Mouse (Mus musculus) hindbrain, embryonic 14.5 days (tissue): ENCODE measurements at regions not wholly inside any gene's neighbourhood (a gene's known extent, or its start where the extent isn't known, plus 50 kb on each side); places are given as distances from the start of the nearest gene placed in this dataset.
A peak's percentile ranks its signal among the peaks of the same experiment; 100 is the strongest.

ENCODE experiments used
- ATAC-seq: fragments of 200-750 bp; cut with Nextera tagmentation; 2 replicates; pipeline ENCODE4 v1.8.0; 2017; ENCODE audit warnings: moderate number of reproducible peaks, mild to moderate bottlenecking, moderate TSS enrichment, moderate library complexity; ENCODE audit not compliant: low FRiP score
- DNase-seq: peaks from one replicate; pipeline ENCODE4 v3.0.0-alpha.2; 2015; ENCODE audit warnings: low spot score
- H3K27ac ChIP-seq: fragments of 300-500 bp; sonication (generic); 2 replicates; pipeline ENCODE4 v1.5.1; 2014; ENCODE audit warnings: mild to moderate bottlenecking, moderate library complexity
- H3K27me3 ChIP-seq: fragments of 300-500 bp; sonication (generic); 2 replicates; pipeline ENCODE4 v1.6.1; 2014; ENCODE audit warnings: mild to moderate bottlenecking, low read length, mixed read lengths; ENCODE audit not compliant: control insufficient read depth, insufficient read depth
- H3K36me3 ChIP-seq: fragments of 300-500 bp; sonication (generic); replicated peaks from 2 replicates; pipeline ENCODE4 v1.6.1; 2014; ENCODE audit not compliant: control insufficient read depth, insufficient read depth
- H3K4me1 ChIP-seq: fragments of 300-500 bp; sonication (generic); replicated peaks from 2 replicates; pipeline ENCODE4 v1.6.1; 2014; ENCODE audit warnings: antibody characterized with exemption, low read length, mixed read lengths; ENCODE audit not compliant: control insufficient read depth, insufficient read depth
- H3K4me2 ChIP-seq: fragments of 300-500 bp; sonication (generic); replicated peaks from 2 replicates; pipeline ENCODE4 v1.6.1; 2014; ENCODE audit warnings: mild to moderate bottlenecking, moderate library complexity
- H3K4me3 ChIP-seq: fragments of 300-500 bp; sonication (generic); replicated peaks from 2 replicates; pipeline ENCODE4 v1.5.1; 2014; ENCODE audit warnings: mild to moderate bottlenecking, low read length
- H3K9ac ChIP-seq: fragments of 300-500 bp; sonication (generic); 2 replicates; pipeline ENCODE4 v1.6.1; 2014
- H3K9me3 ChIP-seq: fragments of 300-500 bp; sonication (generic); 2 replicates; pipeline ENCODE4 v1.6.1; 2016; ENCODE audit warnings: low read length; ENCODE audit not compliant: control insufficient read depth
- WGBS: fragments of 180-500 bp; shearing (Covaris S2); extraction: QIAGEN DNeasy Blood & Tissue Kit; methylation state at CpG from one replicate; pipeline ENCODE4 v1.1.7; 2014; 5-methylcytosine and 5-hydroxymethylcytosine counted together

- Histone ChIP-seq H3K27me3 (no peaks in the 10 kb centered on the region), H3K4me2 (no peak overlapping the region), H3K4me1 (no peaks in the 10 kb centered on the region), H3K4me3 (no peak overlapping the region), H3K27ac (no peak overlapping the region), H3K36me3 (no peaks in the 10 kb centered on the region), H3K9ac (no peak overlapping the region), H3K9me3 (no peaks in the 10 kb centered on the region)
- ATAC-seq (no peak), DNase-seq (no peak)
- WGBS, result 91% methylated on average over 2 of the region's 2 CpGs
Observed at GRCm38 (mm10) chr1:146185444-146185843, 309.1 kb upstream of the Brinp3 start.

GRCm38 (mm10) chr1:146211646-146212045 lies 282.9 kb upstream of the Brinp3 start:
- no peak overlapping the region for H3K9ac ChIP-seq
- H3K4me1 ChIP-seq, result no peaks in the 10 kb centered on the region
- no peak overlapping the region for H3K4me2 ChIP-seq
- DNase-seq, result peak; percentile 45
- WGBS, result 92% methylated on average over 1 of the region's 1 CpGs
- no peak for ATAC-seq
- H3K9me3 ChIP-seq, result no peaks in the 10 kb centered on the region
- H3K4me3 ChIP-seq, result no peak overlapping the region
- H3K36me3 ChIP-seq, result no peaks in the 10 kb centered on the region
- H3K27ac ChIP-seq, result no peak overlapping the region
- H3K27me3 ChIP-seq, result no peaks in the 10 kb centered on the region

GRCm38 (mm10) chr1:146231487-146232466 lies 262.8 kb upstream of the Brinp3 start:
- DNase-seq, result no peak
- H3K27me3 ChIP-seq, result no peaks in the 10 kb centered on the region
- no peaks in the 10 kb centered on the region for H3K9me3 ChIP-seq
- H3K4me2 ChIP-seq, result no peak overlapping the region
- ATAC-seq, result no peak
- no peaks in the 10 kb centered on the region for H3K4me1 ChIP-seq
- no peak overlapping the region for H3K9ac ChIP-seq
- 88% methylated on average over 7 of the region's 7 CpGs for WGBS
- H3K4me3 ChIP-seq, result no peak overlapping the region
- H3K36me3 ChIP-seq, result no peaks in the 10 kb centered on the region
- H3K27ac ChIP-seq, result no peak overlapping the region

GRCm38 (mm10) chr1:146260400-146260799 lies 234.2 kb upstream of the Brinp3 start:
- Histone ChIP-seq H3K4me2 (no peak overlapping the region), H3K36me3 (no peaks in the 10 kb centered on the region), H3K9ac (no peak overlapping the region), H3K27me3 (no peaks in the 10 kb centered on the region), H3K4me1 (no peaks in the 10 kb centered on the region), H3K9me3 (no peaks in the 10 kb centered on the region), H3K4me3 (no peak overlapping the region), H3K27ac (no peak overlapping the region)
- no peak for DNase-seq
- ATAC-seq, result no peak

- Histone ChIP-seq H3K36me3 (no peaks in the 10 kb centered on the region), H3K4me2 (no peak overlapping the region), H3K9ac (no peak overlapping the region), H3K4me1 (no peaks in the 10 kb centered on the region), H3K4me3 (no peak overlapping the region), H3K9me3 (no peaks in the 10 kb centered on the region), H3K27me3 (no peaks in the 10 kb centered on the region), H3K27ac (no peak overlapping the region)
- DNase-seq, result no peak
- WGBS, result 91% methylated on average over 4 of the region's 4 CpGs
- no peak for ATAC-seq
Observed at GRCm38 (mm10) chr1:146299031-146299430, 195.5 kb upstream of the Brinp3 start.

- Histone ChIP-seq H3K9me3 (no peaks in the 10 kb centered on the region), H3K4me2 (no peak overlapping the region), H3K4me3 (no peak overlapping the region), H3K27ac (no peak overlapping the region), H3K27me3 (no peaks in the 10 kb centered on the region), H3K4me1 (no peaks in the 10 kb centered on the region), H3K36me3 (no peaks in the 10 kb centered on the region), H3K9ac (no peak overlapping the region)
- DNase-seq (no peak), ATAC-seq (no peak)
- WGBS, result 91% methylated on average over 4 of the region's 4 CpGs
Observed at GRCm38 (mm10) chr1:146312547-146312946, 182.0 kb upstream of the Brinp3 start.

- no peaks in the 10 kb centered on the region for H3K36me3 ChIP-seq
- no peaks in the 10 kb centered on the region for H3K9me3 ChIP-seq
- H3K4me2 ChIP-seq, result no peak overlapping the region
- DNase-seq (no peak), ATAC-seq (no peak)
- H3K4me3 ChIP-seq, result no peak overlapping the region
- no peaks in the 10 kb centered on the region for H3K27me3 ChIP-seq
- no peak overlapping the region for H3K27ac ChIP-seq
- H3K4me1 ChIP-seq, result no peaks in the 10 kb centered on the region
- WGBS, result 84% methylated on average over 4 of the region's 4 CpGs
- H3K9ac ChIP-seq, result no peak overlapping the region
Observed at GRCm38 (mm10) chr1:146316172-146317158, 178.1 kb upstream of the Brinp3 start.

- Histone ChIP-seq H3K36me3 (no peaks in the 10 kb centered on the region), H3K27ac (no peak overlapping the region), H3K4me3 (no peak overlapping the region), H3K4me2 (no peak overlapping the region), H3K27me3 (no peaks in the 10 kb centered on the region), H3K4me1 (no peaks in the 10 kb centered on the region), H3K9ac (no peak overlapping the region), H3K9me3 (no peaks in the 10 kb centered on the region)
- no peak for ATAC-seq
- WGBS, result 90% methylated on average over 1 of the region's 1 CpGs
- no peak for DNase-seq
Observed at GRCm38 (mm10) chr1:146322026-146322425, 172.5 kb upstream of the Brinp3 start.

- Histone ChIP-seq H3K4me3 (no peak overlapping the region), H3K4me2 (no peak overlapping the region)
- ATAC-seq, result no peak
Observed at GRCm38 (mm10) chr1:146322862-146323261, 171.7 kb upstream of the Brinp3 start.

More at GRCm38 (mm10) chr1:146322862-146323261, 171.7 kb upstream of the Brinp3 start:
- Histone ChIP-seq H3K9ac (no peak overlapping the region), H3K27ac (no peak overlapping the region), H3K27me3 (no peaks in the 10 kb centered on the region), H3K4me1 (no peaks in the 10 kb centered on the region), H3K9me3 (no peaks in the 10 kb centered on the region), H3K36me3 (no peaks in the 10 kb centered on the region)
- DNase-seq, result no peak
